ENCODE assay signal across 9 mouse cellular contexts in the genomic region with DNA sequence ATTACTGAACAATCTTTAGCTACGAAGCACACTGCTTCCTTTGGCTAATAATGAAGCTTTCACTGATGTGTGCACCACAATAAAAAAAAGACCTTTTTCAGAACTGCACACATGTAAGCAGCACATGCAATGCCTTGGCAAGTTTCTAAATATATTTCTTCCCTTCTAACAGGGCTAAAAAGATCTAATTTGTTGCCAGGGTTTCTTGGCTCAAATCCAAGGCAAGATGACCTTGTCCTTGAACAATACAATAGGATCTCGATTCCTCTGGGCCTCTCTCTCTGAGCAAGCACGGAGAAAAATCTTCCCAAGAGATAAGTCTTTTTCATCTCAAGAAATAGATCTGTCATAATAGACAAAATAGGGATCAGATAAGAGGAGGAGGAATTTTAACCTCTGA.
DNase-seq lines count a peak whose midpoint lies in the region; ATAC-seq lines count a peak whose summit lies in the region.
"Had no signal": no experiment of that assay in that cellular context is flagged by ENCODE, and none has a peak within 500 bp of the region (broad histone marks: within the 10 kb centered on the region; RNA-seq: fewer than 3 reads in every experiment).

No protein-coding gene starts in this region.

- H3K27me3 ChIP-seq in kidney, embryonic 14.5 days (ENCODE audit: control insufficient read depth, insufficient read depth, low read length) = no peaks in the 10 kb centered on the region
- H3K27me3 ChIP-seq: liver, embryonic 13.5 days had no signal

- H3K9me3 ChIP-seq in kidney, embryonic 14.5 days (ENCODE audit: control insufficient read depth, low read length) = no peaks in the 10 kb centered on the region
- H3K9me3 ChIP-seq: liver, embryonic 13.5 days had no signal

- H3K9ac ChIP-seq in kidney, embryonic 14.5 days (ENCODE audit: low read depth, low read length) = no peak overlapping the region
- H3K9ac ChIP-seq: liver, embryonic 13.5 days had no signal

- H3K4me2 ChIP-seq in kidney, embryonic 14.5 days (replicated peaks; ENCODE audit: low read depth, low read length) = no peak overlapping the region
- H3K4me2 ChIP-seq: liver, embryonic 13.5 days had no signal

- H3K4me1 ChIP-seq in kidney, embryonic 14.5 days (ENCODE audit: control insufficient read depth, insufficient read depth, low read length) = peaks cover 13% of the 10 kb centered on the region
- H3K4me1 ChIP-seq: liver, embryonic 13.5 days had no signal

- H3K27ac ChIP-seq in kidney, embryonic 14.5 days (ENCODE audit: low read depth, low read length) = no peak overlapping the region
- H3K27ac ChIP-seq: liver, embryonic 13.5 days had no signal

- DNase-seq in kidney, adult 9 months = peak; percentile 73
- peak; percentile 35 for DNase-seq in adipocyte (ENCODE audit: low spot score)
- peak; percentile 49 to 73 for DNase-seq in heart, adult 9 months (ENCODE audit: low spot score in 2 of 2)
- peak; percentile 36 for DNase-seq in kidney, postnatal 10 days
- DNase-seq in thymus, adult 18-20 months = no peak
- DNase-seq in spleen, postnatal 14 days (ENCODE audit: low spot score in 2 of 2) = no peak
- DNase-seq: liver, embryonic 13.5 days had no signal

- H3K36me3 ChIP-seq in kidney, embryonic 14.5 days (ENCODE audit: control insufficient read depth, insufficient read depth, low read length) = no peaks in the 10 kb centered on the region
- H3K36me3 ChIP-seq: liver, embryonic 13.5 days had no signal

- no peak for ATAC-seq in kidney, embryonic 14.5 days (ENCODE audit: low FRiP score, low TSS enrichment)
- no peak for ATAC-seq in monocyte, adult 5-6 weeks (replicated peaks; ENCODE audit: insufficient number of reproducible peaks, low FRiP score, low TSS enrichment, poor library complexity, severe bottlenecking)

- no peak overlapping the region for H3K4me3 ChIP-seq in kidney, embryonic 14.5 days (ENCODE audit: low read length)
- H3K4me3 ChIP-seq: liver, embryonic 13.5 days had no signal

- WGBS in kidney, embryonic 14.5 days = 54% methylated on average over 3 of the region's 3 CpGs

Comparison
In these comparisons a context has a peak if more than half of its experiments do, and no peak if none do; other contexts are left out.
1. DNase-seq: peak in kidney, adult 9 months (single experiment), adipocyte (single experiment), heart, adult 9 months (2 of 2) and kidney, postnatal 10 days (single experiment); none in thymus, adult 18-20 months (0 of 2) and spleen, postnatal 14 days (0 of 2).